Mouse (Mus musculus): ENCODE results near the gene Rnf223.

Gene Rnf223

DNA sequence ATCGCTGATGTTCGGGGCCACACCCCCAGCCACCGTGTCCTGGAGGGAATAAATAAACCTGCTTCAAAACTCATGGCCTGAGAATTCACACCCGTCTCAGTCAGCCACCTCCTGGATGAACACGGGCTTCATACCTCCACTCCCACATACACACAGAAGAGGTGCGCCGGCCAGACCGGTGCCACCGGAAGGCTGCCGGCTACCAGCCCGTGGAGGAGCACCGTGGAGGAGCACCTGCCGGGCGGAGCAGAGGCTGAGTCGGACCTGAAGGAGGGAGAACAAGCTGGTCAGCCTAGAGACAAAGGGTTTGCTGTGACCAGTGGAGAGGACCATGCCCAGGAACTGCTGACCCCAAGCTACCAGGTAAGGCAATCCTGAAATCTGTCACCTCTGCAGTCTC, at the start of gene Rnf223:
Gene Rnf223 (plus strand): TSS at position 78 of the 400 bp plus-strand sequence.
- DNase-seq (ENCODE audit: low spot score): no peak

DNA sequence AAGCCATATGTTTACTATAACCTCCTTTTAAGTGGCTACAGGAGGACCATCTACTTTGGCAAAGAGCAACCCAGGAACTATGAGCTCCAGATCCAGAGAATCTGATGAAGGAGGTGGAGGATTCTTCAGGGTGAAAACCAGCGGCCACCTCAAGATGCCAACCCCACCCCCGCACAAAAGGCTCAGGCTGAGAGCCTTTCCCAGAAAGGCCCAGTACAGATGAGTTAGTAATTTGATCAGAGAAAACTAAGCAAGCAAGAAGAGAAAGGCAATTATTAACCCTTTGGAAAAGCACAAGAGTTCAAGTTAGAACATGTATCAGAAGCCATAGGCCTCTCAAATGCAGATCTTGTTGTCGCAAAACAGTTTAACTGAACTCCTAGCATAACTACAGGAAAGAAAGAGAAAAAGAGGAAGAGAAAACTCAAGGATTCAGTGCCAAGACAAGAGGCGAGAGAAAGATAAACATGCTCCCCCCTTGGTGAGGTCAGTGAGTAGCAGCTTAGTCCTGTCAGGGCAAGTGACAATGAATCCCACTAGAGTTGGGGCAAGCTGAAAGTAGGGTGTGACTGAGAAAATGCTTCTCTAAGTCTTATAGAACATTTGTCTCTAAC, 47.6 kb upstream of the Rnf223 start:
- no peak for DNase-seq (ENCODE audit: low spot score)

DNA sequence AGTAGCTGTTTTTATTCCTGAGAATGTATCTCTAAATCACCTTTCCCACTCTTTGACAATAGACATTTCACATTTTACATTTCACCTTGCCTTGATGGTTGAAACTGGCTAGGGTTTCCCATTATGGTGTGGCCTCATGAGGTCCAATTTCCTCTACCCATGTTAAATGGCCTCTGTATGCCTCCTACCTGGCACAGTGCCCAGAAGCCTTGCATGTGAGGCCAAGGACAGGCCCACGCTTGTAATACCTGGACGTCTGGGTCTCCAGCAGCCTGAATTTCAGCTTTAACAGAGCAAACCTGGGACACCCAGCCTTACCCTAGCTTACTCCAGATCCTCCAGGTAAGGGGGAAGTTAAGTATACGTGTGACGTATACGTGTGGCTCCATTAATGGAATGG, 47.0 kb upstream of the Rnf223 start:
- peak; percentile 23 for DNase-seq (ENCODE audit: low spot score)

DNA sequence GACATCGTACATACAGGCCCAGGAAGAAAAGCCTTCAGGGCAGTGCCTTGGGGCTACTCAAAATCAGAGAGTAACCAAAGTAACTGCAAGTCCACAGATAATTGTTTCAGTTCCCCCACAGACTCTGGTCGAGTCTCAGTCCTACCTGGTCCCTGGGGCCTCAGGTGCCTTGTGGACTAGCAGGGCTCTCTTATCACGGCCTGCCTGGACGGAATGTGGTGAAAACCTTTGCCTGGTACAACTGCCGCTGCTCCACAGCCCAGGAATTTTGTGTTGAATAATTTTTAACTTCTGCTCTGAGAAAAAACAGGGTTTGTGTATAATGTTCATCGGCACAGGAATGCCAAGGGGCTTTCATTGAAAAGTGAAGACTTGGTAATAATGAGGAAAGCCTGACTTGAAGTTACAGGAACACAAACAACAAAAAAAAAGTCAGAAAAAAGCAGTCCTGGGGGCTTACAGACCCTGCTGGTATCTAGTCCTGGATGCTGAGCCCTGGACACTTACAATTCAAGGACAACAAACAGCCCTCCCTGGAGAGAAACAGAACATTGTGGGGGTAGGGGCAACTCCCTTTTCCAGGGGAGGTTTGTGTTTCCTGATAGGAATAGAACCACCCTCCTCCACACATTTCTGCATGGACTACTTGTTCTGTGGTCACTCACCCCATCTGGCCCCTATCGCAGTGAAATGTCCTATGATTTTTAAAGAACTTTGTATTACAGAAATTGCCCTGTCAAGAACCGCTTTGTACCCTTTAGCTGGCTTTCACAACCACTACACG, 46.0 kb upstream of the Rnf223 start:
- no peak for DNase-seq (ENCODE audit: low spot score)

DNA sequence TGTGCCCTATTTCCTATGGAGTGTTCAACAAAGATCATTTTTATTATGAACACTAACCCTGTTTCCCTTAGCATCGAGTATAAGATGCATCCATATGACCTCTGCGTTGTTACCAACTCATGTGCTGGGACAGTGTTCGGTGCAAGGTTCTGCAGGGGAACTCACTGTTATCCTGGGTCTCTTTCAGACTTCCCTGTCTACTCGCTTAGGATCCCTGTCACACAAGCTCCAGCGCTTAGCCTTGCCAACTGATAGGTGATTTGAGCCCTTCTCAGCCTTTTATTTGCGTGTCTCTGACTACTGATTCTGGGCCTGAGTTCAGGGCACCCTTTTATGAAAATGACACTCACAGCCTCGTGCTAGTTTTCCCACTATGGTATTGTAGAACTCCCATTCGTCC, 45.1 kb upstream of the Rnf223 start:
- no peak for DNase-seq (ENCODE audit: low spot score)

DNA sequence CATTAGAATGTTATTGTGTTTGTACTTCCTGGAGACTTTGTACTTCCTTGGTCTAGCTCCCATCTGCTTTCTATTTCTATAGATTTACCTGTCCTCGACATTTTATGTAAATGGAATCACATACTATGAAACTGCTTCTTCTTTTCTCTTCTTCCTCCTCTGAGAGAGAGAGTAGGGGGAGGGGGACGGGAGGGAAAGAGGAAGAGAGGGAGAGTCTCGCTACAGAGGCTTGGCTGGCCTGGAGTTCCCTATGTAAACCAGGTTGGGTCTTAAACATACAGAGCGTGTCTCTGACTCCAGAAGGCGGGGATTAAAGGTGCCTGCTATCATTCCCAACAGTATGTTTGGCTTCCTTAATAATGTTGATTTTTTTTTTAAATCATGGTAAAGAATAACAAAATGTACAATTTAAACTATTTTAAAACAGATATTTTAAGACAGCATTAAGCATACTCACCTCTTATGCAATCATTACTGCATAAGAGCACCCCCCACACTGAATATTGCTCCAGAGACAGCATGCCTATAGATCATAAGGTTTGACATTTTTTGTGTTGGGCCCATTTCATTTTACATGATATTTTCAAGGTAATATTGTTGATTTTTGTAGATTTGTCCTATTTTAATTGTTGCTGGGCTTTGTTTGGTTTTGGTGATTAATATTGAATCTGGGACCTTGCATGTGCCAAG, 42.8 kb upstream of the Rnf223 start:
- DNase-seq (ENCODE audit: low spot score): no peak

DNA sequence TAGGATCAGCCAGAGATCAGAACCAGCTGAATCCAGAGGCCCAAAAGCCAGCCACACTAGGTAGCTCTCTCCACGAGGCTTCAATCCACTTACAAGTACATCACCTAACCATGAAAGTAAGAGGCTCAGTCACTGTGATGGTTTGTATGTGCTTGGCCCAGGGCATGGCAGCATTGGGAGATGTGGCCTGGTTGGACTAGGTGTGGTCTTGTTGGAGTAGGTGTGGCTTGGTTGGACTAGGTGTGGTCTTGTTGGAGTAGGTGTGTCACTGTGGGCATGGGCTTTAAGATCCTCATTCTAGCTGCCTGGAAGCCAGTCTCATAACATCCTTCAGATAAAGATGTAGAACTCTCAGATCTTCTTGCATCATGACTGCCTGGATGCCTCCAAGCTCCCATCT, 39.1 kb upstream of the Rnf223 start:
- no peak for DNase-seq (ENCODE audit: low spot score)

DNA sequence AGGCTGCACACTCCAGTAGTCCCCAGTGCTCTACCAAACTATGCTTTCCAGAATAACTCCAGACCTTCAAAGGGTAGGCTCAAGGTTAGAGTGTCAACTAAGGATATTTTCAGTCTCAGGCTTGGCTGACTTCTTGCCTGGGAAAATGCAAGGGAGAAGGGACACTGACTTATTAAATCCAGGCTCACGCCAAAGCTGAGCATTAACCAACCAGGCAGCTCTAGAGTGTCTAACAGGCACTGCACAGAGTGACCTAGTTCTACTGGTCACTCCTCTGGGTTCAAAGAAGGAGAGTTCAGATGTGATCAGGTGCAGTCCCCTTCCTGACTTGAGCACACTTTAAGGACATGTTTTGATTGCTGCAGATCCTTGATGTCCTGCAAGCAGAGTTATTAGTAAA, 37.5 kb upstream of the Rnf223 start:
- no peak for DNase-seq (ENCODE audit: low spot score)

DNA sequence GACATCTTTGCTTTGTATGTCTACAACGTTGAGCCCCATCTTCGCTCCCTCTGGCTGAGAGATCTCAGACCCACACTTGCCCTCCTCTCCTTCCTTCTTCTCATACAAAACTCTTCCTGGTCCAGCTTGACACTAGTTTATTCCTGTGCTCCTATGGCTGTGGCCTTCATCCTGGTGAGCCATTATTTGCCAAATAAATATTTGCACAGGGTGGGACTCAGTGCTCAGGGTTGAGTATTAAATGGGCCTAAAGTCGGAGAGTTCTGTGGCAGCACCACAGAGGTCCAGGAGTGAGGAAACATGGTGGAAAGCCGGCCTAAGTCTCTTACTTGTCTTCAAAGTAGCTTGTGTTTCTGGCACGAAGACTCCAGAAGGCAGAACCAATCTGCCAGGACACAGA, 36.6 kb upstream of the Rnf223 start:
- no peak for DNase-seq (ENCODE audit: low spot score)

DNA sequence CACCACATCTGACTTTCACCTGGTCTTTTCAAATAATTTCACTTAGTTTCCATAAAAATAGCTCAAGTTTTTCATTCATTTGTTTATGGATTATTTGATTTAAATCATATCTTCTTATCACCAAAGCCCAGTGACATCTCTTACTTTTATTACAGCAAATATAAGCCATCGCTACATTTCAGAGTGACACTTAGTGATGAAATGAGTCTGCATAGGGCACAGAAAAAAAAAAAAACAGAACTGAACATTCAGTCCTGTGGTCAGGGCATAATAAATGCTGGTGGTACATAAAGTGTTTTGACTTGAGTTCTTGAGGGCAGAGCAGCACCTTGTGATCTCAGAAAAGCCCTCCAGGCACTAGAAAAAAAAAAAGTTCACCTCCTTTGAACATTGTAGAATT, 34.1 kb upstream of the Rnf223 start:
- no peak for DNase-seq (ENCODE audit: low spot score)

DNA sequence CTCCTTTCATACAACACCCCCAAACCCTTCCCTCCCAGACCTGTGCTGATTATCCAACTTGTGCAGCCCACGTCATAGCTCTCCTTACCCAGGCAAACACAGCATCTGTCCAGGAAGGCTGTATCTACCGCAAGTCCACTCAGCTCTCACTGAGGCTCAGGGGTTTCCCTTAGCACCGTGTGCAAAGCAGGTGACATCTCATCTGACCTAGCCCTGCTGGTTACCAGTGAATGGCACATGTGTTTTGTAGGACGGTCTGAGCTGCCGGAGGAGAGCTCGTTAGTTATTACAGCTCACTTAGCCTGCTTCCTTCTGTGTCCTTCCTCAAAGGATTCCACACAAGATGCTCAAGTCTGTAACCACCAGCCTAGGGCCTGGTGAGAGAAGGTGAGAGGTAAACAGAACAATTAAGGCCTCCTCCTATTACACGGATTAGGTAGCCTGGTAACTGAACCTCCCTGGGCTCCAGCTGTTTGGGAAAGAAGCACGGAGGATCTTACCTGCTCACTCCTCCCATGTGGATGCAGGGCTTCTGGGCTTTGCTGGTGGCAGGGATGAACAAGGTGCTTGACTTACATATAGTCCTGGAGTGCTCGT, 32.4 kb upstream of the Rnf223 start:
- no peak for DNase-seq (ENCODE audit: low spot score)

DNA sequence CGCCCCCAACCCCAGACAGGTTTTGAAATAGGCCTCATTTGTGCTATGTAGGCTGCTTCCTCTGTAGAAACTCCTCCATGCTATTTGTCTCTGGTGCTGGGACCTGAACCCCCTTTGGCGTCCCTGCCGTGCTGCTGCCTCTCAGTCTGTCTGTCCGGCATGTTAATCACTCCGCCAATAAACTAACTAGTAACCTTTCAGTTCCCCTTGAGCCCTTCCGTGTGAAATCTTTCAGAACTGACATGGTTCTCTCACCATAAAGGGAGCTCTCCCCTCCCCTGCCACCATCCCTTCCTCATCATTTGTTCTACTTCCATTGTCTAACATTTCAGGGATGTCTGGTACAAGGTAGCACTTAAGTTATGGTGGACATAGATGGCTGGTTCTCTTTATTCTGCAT, 30.9 kb upstream of the Rnf223 start:
- DNase-seq (ENCODE audit: low spot score): no peak

DNA sequence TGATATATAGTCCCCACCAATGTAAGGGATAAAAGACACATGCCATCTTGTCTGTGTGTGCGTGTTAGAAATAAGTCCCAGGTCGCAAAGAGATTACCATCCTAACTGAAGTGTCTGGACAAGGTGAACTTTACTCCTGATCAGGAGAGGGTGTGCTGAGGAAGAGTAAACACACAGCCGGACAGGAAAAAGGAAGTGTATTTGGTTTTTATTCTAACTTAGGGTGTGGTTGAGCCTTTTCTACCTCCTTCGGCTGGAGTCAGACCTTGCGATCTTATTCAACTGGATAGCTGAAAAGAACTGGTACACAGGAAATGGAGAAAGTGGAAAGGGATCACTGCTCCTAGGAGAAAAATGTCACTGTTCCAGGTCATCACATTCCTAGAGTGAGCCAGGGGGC, 29.8 kb upstream of the Rnf223 start:
- no peak for DNase-seq (ENCODE audit: low spot score)

DNA sequence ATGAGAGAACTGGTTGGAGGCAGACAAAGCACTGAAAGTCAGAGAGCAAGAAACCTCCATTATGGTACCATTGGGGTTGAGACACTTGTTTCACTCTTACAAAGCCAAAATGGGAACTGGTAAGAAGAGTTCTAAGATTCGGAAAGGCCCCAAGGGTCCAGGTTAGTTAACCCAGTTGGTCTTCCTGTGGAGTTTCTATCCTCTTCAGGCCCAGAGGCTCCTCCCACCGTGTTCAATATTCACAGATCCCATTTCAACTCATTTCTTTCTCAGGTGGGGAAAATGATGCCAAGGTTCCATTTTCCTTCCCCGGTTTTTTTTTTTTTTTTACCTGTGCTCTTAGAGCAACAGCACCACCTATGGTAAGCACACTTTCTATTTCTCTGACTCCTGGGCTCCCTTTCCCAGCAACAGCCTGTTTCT, 28.8 kb upstream of the Rnf223 start:
- DNase-seq (ENCODE audit: low spot score): no peak

DNA sequence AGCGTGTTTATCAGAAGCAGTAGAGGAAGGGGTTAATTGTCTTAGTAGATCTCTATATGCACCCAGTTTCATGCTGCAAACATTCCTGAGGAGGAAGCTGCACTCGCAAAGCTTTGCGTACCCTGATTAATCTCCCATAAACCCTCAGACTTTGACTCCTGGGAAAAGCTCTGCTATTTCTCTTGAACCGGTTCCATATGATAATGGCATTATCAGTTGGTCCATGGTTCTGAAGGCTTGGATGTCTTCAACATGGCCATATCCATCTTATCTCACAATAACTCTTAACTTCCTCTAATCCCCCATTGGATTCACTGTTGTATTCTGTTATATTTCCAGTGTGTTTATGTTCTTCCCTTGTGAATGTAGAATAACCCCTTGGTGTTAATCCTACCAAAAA, 27.0 kb upstream of the Rnf223 start:
- DNase-seq (ENCODE audit: low spot score): no peak

DNA sequence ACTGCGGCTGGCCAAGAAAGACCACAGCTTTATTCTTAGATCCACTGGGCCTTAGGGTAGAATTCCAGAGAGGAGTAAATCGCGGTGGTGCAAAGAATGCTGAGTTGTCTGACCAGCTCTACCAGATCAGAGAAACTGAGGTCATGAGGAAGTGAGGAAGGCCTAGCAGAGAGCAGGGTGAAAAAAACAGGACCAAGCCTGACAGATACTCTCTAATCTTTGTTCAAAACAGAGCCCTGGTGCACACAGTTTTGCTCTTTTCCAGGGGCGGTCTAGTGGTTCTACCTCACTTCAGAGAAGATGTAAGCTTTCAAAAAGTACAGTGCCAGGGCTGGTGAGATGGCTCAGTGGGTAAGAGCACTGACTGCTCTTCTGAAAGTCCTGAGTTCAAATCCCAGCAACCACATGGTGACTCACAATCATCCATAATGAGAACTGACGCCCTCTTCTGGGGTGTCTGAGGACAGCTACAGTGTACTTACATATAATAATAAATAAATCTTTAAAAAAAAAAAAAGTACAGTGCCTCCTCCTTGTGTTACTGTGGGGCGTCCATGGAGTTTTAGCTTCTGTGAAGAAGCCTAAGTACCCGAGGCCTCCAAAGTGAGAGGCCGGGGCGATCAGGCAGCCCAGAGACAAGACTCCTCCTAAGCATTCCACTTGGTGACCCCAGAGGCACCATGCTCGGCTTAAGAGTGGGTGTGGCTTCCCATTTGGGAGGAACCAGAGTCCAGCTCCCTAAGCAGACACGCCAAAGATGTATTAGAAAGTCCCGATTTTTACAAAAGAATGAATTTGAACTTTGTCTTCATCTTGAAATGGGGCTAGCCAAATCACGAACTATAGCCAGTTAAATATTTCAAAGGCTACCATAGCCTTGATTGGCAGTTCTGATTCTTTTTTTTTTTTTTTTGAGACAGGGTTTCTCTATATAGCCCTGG, 21.4 kb upstream of the Rnf223 start:
- DNase-seq (ENCODE audit: low spot score): peak; percentile 53

DNA sequence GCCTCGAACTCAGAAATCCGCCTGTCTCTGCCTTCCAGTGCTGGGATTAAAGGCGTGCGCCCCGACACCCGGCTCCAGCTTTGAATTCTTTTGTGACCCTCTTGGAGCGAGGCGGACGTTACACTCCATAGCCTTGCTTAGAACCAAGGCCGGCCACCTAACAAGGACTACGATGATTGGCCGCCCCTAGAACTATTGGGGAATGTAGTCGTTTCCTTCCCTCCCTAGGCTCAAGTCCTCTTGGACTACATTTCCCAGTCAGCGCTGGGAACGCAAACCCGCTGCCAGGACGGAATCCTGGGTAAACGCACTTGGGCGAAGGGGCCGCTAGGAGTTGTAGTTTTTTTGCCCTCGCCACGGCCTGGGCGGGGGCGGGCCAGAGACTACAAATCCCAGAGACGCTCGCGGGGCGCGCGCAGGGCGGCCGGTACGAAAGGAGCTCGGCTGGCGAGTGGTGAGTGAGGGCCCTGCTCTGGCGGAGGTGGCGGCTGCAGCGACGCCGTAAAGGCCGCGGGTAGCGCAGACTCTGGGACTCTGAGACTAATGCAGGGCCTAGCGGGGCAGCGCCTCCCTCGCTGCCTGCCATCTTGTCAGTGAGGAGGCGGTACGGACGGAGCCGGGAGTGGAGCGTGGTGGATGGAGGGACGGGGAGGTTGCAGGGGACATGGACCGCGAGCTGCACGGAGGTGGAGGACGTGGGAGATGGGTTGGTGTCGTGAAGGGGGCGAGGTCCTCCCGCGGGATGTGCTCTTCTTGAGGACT, 20.6 kb upstream of the Rnf223 start, which contains the start of gene 9430015G10Rik:
Gene 9430015G10Rik (plus strand): TSS at position 413 of the 762 bp plus-strand sequence.
- DNase-seq (ENCODE audit: low spot score): peak; percentile 98

DNA sequence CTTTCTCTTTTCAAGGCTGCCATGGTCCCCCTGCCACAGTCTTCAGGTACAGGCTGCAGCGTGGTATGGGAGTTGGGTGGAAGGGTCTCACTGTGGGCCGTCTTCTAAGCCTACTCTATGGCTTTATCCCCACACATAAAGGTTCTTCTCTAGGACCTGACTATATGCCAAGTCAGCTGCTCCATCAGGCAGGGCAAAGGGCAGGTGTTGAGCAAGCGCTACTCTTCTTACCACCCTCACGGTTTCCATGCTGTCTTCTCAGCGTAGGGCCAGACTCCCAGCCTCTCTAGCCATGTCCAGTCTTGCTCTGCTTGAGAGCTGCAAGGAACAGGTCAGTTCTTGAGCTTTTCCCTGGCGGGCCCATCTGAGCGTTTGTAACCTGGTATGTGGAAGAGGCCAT, 6.2 kb upstream of the Rnf223 start:
- DNase-seq (ENCODE audit: low spot score): no peak

DNA sequence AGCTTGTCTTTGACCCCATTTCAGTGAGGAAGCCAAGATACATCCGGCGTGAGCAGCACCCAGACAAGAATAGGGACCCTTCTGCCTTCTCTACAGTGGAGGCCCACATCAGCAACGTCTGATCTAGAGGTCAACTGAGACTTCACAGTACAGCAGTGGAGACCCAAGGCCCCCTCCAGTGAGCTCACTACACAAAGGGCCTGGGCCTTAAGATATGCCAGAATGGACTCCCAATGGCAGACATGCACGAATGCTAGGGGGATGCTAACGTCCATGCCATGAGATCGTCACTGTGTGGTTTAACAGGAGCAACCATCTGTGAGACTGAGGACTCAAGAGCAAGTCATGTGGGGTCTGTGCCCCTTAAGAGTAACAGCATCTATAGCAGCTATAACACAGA, 4.9 kb upstream of the Rnf223 start:
- no peak for DNase-seq (ENCODE audit: low spot score)

DNA sequence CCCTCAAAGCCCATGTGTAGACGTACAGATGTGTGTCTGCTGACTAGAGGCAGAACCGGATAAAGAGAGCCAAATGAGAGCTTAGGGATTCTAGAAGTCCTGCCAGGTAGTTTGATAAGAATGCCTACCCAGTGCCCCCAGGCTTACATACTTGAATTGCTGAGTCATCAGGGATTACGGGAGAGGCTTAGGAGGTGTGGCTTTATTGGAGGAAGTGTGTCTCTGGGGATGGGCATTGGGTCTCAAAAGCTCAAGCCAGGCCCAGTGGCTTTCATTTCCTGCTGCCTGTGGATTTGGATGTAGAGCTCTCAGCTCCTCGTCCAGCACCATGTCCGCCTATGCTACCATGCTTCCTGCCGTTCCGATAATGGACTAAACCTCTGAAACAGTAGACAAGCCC, 3.5 kb upstream of the Rnf223 start:
- DNase-seq (ENCODE audit: low spot score): no peak

DNA sequence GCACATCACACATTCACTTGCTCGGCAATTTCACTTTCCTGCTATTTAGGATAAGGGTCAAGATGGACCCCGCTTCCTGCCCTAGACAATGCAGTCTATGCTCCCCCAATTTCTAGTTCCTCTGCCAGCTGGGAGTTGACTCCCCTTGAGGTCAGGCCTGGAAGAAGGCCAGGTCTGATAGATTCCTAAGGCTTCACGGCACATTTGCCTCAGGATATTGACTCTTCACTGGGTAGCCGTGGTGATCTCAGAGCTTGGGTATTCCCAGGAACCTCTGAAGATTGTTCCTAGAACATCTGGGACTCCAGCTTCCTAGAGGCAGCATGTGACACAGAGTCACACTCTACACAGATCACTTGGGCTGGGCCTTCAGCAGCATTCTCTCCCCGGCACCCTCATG, 1.6 kb upstream of the Rnf223 start:
- no peak for DNase-seq (ENCODE audit: low spot score)

Measured in ovary, adult 18-20 months (tissue).